Mouse (Mus musculus) MEL-GATA-1-ER (cell line): ENCODE results near the gene Cadps2.

Experiments
- DNase-seq: peaks from one replicate; pipeline ENCODE4 v3.0.0-alpha.2; 2012; ENCODE audit warnings: low read depth; ENCODE audit errors: extremely low read depth

Gene Cadps2

DNA sequence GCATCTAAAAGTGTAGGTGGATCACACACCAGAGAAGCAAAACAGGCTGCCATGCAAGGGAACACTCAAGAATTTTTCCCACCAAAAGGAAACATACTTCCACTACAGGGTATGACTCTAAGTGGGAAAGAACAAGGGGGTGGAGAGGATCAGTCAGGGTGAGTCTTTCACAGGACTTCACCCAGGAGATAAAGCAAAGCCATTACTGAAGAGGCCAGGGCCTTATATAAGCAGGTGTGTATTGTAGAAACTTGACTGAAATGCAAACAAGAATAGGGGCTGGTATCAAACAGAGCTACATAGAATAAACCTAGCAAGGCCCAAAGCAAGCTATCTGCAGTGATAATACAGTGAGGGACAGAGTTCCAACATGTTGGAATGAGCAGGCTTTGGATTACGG, 271.6 kb downstream of the Cadps2 start:
- DNase-seq: no peak

DNA sequence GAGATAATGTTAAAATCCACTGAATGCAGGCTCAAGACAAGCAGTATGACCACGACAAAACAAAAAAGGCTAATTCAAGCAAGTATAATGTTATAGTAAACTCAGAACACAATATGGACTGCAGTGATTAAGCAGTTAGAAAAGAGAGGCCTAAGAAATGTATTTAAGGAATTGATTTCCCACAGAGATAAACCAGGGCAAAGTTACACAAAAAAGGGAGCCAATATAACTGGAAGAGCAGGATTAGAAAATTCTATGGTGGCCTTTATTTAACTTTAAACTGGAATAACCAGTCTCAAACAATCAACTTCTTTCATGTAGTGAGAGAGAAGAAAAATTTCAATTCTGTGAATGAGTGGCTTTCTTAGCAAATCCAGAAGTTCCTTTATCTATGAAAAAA, 289.3 kb downstream of the Cadps2 start:
- no peak for DNase-seq

DNA sequence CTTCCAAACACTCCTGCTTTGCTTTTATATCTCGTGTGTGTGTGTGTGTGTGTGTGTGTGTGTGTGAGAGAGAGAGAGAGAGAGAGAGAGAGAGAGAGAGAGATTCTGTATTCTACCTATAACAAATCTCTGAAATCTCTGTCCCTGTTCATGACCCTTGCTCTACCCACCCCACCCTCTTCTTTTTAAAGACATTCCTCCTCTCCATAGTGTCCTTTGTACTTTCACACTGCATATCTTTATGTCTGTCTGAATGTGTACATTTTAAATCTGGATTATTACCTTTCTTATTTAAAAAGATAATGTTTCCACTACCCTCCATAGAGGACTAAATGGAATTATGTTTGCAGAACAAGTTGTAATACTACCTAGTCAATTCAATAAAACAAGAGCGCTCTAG, 315.5 kb downstream of the Cadps2 start:
- DNase-seq: no peak

DNA sequence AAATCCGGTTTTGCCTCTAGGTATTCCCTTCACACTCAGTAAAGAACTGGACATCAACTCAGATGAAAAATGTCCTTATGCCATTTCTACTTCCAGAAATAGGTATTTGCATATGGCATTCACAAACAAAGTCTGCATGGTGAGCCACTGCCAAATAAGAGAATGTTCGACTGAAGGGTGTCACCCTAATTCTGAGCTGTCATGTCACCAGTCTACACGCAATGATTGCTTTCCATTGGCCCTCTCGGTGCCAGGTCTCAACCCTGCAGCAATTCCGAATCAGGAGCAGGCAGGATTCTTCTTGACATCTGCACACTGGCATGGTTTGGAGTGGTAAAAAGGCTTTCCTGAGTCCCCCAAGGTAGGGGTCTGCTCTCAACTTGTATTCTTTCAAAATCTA, 316.7 kb downstream of the Cadps2 start:
- DNase-seq: no peak

GRCm38 (mm10) chr6:23498611-23499010, 340.6 kb downstream of the Cadps2 start:
- no peak for DNase-seq

DNA sequence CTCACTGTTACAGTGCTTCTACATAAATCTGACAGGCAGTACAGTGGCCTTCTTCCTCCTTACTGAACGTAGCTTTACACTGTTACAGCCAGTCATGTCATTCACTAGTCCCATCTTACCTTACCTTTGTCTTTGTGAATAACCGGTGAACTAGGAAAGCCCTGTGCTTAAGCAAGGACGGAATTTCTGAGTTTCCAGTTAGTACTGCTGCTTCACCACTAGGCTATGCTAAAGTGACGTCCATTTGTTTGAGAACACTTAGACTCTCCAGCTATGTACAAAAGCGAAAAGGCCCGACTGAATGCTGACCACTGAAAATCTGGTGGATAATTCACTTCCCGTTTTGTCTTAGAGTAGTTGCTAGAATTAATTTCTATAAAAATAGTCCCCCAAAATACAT, 347.4 kb downstream of the Cadps2 start:
- DNase-seq: no peak

DNA sequence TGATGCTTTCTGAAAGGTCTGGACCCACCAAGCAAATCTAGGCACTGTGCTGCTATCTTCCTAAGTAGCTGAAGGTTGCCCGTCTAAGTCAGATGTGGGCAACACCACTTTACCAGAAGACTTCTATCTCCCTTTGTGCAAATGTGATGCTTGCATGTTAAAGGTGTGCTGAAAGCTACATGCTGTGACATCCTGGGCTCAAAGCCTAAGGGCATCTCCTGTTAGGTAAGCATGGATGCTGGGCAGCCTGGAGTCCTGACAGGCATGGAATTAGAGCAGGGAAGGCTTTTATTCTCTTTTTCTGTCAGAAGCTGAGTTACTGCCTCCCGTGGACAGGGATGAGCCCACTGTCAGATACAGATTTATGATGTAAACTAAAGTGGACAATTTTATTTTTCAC, 348.8 kb downstream of the Cadps2 start:
- DNase-seq: no peak

- no peak for DNase-seq
These were observed 350.2 kb downstream of the Cadps2 start for GRCm38 (mm10) chr6:23489046-23489445.

DNA sequence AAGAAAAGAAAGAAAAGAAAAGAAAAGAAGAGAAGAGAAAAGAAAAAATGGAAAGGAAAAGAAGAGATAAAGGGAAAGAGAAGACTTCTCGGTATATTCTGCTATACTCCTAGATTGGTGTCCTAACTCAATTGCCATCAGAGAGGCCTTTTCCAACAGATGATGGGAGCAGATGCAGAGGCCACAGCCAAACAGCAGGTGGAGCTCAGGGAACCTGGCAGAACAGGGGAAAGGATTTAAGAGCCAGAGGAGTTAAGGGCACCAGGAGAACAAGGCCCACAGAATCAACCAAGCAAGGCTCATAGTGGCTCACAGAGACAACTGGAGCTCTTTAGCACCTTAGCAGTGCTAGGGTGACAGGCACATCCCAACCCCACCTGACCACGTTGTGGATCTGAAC, 366.5 kb downstream of the Cadps2 start:
- no peak for DNase-seq

- DNase-seq: no peak
These were observed 367.4 kb downstream of the Cadps2 start for GRCm38 (mm10) chr6:23471830-23472229.

GRCm38 (mm10) chr6:23467885-23468284, 371.3 kb downstream of the Cadps2 start:
- no peak for DNase-seq

- no peak for DNase-seq
These were observed 376.5 kb downstream of the Cadps2 start for GRCm38 (mm10) chr6:23462600-23463280.

DNA sequence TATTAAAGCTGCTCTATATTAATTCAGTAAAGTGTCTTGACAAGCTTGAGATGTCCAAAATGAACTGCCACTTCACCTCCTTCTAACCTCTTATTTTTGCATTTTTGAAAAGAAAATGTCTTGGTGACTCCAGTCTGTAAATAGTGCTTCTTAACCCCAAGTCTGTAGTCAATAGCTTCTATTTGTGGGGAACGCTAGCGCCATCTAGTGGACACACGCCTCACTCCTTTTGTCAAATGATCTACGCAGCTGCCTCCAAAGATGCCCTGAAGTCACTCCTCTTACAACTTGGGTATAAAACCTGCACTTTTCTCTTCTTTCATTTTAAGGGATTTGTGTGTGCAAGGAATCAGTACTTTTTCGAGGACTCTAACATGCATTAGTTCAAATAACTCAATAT, 381.5 kb downstream of the Cadps2 start:
- no peak for DNase-seq

- no peak for DNase-seq
These were observed 385.3 kb downstream of the Cadps2 start for GRCm38 (mm10) chr6:23453907-23454306.

DNA sequence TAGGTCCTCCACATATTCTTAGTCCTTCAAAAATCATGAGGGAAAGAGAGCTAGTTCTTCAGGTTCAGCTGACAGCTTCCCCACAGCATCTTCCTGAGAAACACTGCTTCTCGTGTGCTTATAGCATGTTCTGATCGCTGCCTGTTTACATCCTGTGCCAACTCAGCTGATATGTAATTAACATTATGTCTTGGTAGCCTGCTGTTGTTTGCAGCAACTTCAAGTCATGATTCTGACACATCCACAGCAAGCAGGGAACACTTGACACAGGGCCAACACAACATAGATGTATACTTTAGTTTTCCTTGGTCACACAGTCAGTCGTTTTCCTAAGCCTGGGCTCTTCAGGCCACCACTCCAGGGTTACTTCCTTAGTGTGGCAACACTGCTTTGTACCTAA, 399.3 kb downstream of the Cadps2 start:
- no peak for DNase-seq

DNA sequence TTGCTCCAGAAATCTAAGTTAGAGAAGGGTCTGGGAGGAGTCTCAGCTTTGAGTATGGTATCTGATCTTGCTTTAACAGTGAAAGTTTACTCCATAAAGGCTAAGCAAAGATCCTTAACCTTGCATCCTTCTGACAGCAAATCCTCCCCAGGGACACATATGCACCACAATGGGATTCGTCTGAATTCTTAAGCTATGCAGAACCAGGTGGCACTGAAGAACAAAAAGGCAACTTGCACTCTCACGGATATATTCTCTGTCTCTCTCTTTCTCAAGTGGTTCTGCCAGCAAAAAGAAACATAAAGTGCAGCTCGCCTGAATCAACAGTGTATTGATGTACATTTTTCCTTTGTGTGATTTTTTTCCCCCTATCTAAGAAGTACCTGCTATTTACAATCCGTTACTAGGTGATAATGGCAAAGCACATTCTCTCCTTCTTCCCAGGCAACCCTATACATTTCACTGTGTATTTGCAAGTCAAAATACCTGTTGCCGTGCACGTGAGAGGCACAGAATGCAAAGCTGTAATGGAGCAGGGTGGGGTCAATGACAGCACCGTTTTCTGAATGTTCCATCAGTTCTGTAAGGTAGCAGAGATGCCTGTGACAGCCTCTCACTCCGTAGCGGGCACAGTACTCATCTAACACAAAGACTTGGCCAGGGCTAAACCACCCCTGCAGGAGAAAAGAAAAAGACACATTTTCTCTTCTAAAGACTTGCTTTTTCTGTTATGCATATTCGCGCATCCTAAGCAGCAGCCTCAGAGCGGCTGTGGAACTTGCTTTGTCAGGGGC, 428.8 kb downstream of the Cadps2 start:
- DNase-seq: no peak

DNA sequence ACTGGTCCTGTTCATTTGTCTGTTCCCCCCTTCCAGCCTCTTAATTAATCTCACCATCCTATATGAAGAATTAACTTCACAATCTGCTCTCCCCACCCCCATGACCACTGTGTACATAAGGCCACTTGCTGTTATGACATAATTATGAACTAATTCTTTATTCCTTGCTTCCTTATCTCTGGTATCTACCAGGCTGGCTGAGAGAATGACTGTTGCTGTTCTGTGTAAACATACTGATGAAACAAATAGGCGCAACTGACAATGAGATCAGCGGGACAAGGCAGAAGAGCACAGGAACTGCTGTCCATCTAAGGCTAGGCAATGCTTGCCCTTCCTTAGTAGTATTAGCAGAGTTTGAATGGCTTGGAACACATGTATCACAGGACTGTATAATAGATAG, 445.1 kb downstream of the Cadps2 start:
- DNase-seq: no peak

DNA sequence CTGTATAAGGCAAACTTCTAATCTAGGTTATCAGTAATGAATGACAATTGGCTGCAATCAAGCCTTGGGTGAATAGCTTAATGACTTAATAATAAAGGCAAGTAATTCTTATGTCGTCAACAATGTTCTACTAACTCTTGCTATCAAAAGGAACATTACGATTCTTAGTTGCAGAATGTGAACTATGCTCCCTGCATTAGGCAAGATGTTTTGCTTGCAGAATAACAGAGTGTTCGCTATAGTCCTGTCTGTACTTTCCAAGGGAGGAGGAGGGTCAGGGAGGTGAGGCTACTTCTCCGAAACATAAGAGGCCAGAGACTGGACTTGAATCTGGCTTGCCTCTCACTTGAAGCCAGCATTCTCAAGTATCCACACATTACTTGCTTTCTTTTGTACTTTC, 446.5 kb downstream of the Cadps2 start:
- DNase-seq: no peak

- no peak for DNase-seq
These were observed 452.5 kb downstream of the Cadps2 start for GRCm38 (mm10) chr6:23386711-23387110.

GRCm38 (mm10) chr6:23383004-23383347, 456.2 kb downstream of the Cadps2 start:
- DNase-seq: no peak

GRCm38 (mm10) chr6:23382283-23383003, 456.8 kb downstream of the Cadps2 start:
- no peak for DNase-seq

DNA sequence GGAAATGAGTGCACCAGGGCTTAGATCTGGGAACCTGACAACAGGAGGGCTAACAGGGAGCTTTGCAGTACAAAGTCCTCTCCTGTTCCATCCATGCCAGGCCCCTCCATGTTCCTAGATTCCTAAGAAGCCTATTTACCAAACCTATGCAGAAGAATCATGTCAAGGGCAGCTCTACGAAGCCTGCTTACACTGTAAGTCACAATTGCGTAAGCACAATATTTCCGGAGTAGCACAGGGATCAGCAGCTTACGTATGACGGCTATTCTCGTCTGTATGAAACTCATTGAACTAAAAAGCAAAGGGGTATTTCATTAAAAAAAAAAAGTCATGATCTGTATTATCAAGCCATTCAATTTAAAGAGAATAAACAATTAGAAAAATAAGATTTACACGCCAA, 462.9 kb downstream of the Cadps2 start:
- no peak for DNase-seq
